Mouse (Mus musculus): ENCODE measurements around the gene Alk.

DNA sequence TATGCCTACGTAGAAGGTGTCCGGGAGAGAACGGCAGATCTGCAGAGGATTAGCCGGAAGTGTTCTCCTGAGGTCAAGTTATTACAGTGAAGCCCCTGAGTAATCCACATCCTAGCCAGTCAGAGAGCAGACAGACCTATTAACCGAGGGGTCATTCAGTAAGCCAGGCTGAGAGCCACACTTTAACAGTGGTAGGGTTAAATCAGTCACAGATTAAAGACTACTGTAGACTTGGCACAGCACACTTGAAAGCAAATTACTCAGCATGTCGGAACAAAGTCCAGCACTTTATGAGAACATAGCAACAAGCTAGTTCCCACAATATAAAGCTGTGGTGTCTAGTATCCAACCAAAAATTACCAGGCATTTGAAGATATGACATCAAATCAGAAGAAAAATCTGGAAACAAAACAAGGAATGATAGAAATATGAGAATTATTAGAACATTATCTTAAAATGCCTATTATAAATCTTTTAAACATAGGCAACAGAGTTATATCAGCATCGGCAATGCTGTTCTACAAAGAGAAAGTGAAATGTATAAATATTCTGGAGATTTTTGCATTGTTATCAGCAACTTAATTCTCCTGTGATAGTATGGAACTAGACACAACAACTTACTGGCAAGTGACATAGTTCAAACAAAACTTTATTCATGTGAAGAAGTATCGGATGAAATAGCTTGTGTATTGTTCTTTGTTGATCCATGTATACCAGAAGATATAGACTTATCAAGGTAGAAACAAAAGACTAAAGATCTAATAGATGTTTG lies 472.1 kb downstream of the Alk start:
- no peak for TF ChIP-seq CTCF (IDR thresholded peaks at IDR 0.05; ENCODE audit: low read depth, low read length)
- TF ChIP-seq GATA1 (IDR thresholded peaks at IDR 0.05; ENCODE audit: borderline replicate concordance, low read length): no peak
- no peak for TF ChIP-seq TAL1 (conservative IDR thresholded peaks at IDR 0.05; ENCODE audit: low read depth, low read length)

All from G1E (cell line).